Mouse (Mus musculus) erythroblast, adult 5-6 weeks (primary cell): ENCODE results near the gene Kirrel. TPM values are rescaled to one million over a fixed set of nuclear protein-coding genes. Genes with fewer than 3 reads are reported as not detected.

ENCODE experiments used
- total RNA-seq, 2 experiments: library from RNA; stranded (forward) in 1 of 2; stranded (reverse) in 1 of 2; fragments of 150-400 nt in 1 of 2; fragments of 200-764, 138-1000 nt in 1 of 2; gene quantifications; 2 replicates each; pipeline versions ENCODE4 v1.2.3 to v1.2.4; 2015 to 2017; ENCODE audit warnings: low replicate concordance in 2 of 2

Gene Kirrel
- total RNA-seq, 2 experiments from 2014 or later = not detected

Other genes starting within 250 kb of the Kirrel start
- 5.6 and 15.0 TPM in 2 replicates for gene Cd1d1, start 175.3 kb downstream of the Kirrel start, total RNA-seq (2015; ENCODE audit: low replicate concordance)
- 0.98 and 4.2 TPM in 2 replicates for gene Cd1d1, start 175.3 kb downstream of the Kirrel start, total RNA-seq (2017; ENCODE audit: low replicate concordance)
- gene Fcrls, start 89.0 kb upstream of the Kirrel start, total RNA-seq (2015; ENCODE audit: low replicate concordance) = not detected in 2 replicates
- not detected in 2 replicates for gene Fcrls, start 89.0 kb upstream of the Kirrel start, total RNA-seq (2017; ENCODE audit: low replicate concordance)
- 3.5 and 8.2 TPM in 2 replicates for gene Cd5l, start 183.1 kb upstream of the Kirrel start, total RNA-seq (2015; ENCODE audit: low replicate concordance)
- gene Cd5l, start 183.1 kb upstream of the Kirrel start, total RNA-seq (2017; ENCODE audit: low replicate concordance) = 28.4 and 30.4 TPM in 2 replicates
- gene Fcrl1, start 201.6 kb upstream of the Kirrel start, total RNA-seq (2015; ENCODE audit: low replicate concordance) = 1.9 TPM in 1 of 2 replicates, not detected in the other
- 0.43 and 0.70 TPM in 2 replicates for gene Fcrl1, start 201.6 kb upstream of the Kirrel start, total RNA-seq (2017; ENCODE audit: low replicate concordance)